Mouse (Mus musculus) thymus, adult 18-20 months (tissue): ENCODE results near the gene Lrrc73.

Experiments used
- DNase-seq, 2 experiments: peaks; one replicate each; pipeline ENCODE4 v3.0.0; 2022; ENCODE audit warnings: mixed read lengths in 2 of 2

Lrrc73 gene

GRCm38 (mm10) chr17:46253452-46254084, at the start of gene Lrrc73:
Lrrc73 (plus strand) TSS chr17:46253531.
- DNase-seq: peak; percentile 76 to 78

- no peak for DNase-seq
Measured at GRCm38 (mm10) chr17:46206676-46207075, 46.7 kb upstream of the Lrrc73 start.

GRCm38 (mm10) chr17:46210550-46210949, 42.8 kb upstream of the Lrrc73 start:
- no peak for DNase-seq

GRCm38 (mm10) chr17:46221601-46222000, 31.7 kb upstream of the Lrrc73 start:
- DNase-seq: no peak

GRCm38 (mm10) chr17:46227576-46227975, 25.8 kb upstream of the Lrrc73 start:
- no peak for DNase-seq

GRCm38 (mm10) chr17:46236067-46236466, 17.3 kb upstream of the Lrrc73 start:
- DNase-seq: no peak

GRCm38 (mm10) chr17:46237079-46237478, 16.3 kb upstream of the Lrrc73 start:
- DNase-seq: no peak

GRCm38 (mm10) chr17:46237480-46237879, 15.9 kb upstream of the Lrrc73 start:
- DNase-seq: no peak

- no peak for DNase-seq
Measured at GRCm38 (mm10) chr17:46239516-46240114, 13.7 kb upstream of the Lrrc73 start.

- no peak for DNase-seq
Measured at GRCm38 (mm10) chr17:46241471-46241870, 11.9 kb upstream of the Lrrc73 start.

- no peak for DNase-seq
Measured at GRCm38 (mm10) chr17:46242274-46242673, 11.1 kb upstream of the Lrrc73 start.

- DNase-seq: no peak
Measured at GRCm38 (mm10) chr17:46242993-46243392, 10.3 kb upstream of the Lrrc73 start.

GRCm38 (mm10) chr17:46243624-46244023, 9.7 kb upstream of the Lrrc73 start:
- no peak for DNase-seq

- no peak for DNase-seq
Measured at GRCm38 (mm10) chr17:46244579-46244978, 8.8 kb upstream of the Lrrc73 start.

- peak; percentile 87 to 90 for DNase-seq
Measured at GRCm38 (mm10) chr17:46247512-46248188, 5.7 kb upstream of the Lrrc73 start, which contains the start of the genes Polr1c and Yipf3. Polr1c (minus strand) TSS chr17:46248054. Yipf3 (plus strand) TSS chr17:46248080.

GRCm38 (mm10) chr17:46248189-46248522, 5.2 kb upstream of the Lrrc73 start:
- no peak for DNase-seq

GRCm38 (mm10) chr17:46251174-46251573, 2.2 kb upstream of the Lrrc73 start:
- no peak for DNase-seq

GRCm38 (mm10) chr17:46252571-46253451, 520 bp upstream of the Lrrc73 start:
- DNase-seq: no peak

GRCm38 (mm10) chr17:46254106-46254505, 775 bp downstream of the Lrrc73 start:
- DNase-seq: peak in 1 of 2 experiments; percentile 36

- no peak for DNase-seq
Measured at GRCm38 (mm10) chr17:46255147-46255546, 1.8 kb downstream of the Lrrc73 start.

GRCm38 (mm10) chr17:46258279-46259053, 5.1 kb downstream of the Lrrc73 start:
- DNase-seq: no peak

GRCm38 (mm10) chr17:46259675-46260074, 6.3 kb downstream of the Lrrc73 start:
- no peak for DNase-seq
